Mouse (Mus musculus) liver, postnatal 0 days (tissue): ENCODE measurements around the gene Cpm.

Experiments
- CTCF ChIP-seq: sonication (generic); IDR thresholded peaks from 2 replicates; pipeline ENCODE4 v1.5.1; 2016; ENCODE audit warnings: antibody characterized with exemption, low read depth
- EP300 ChIP-seq: IDR thresholded peaks from 2 replicates; pipeline ENCODE4 v1.6.1; 2016; ENCODE audit warnings: antibody characterized with exemption, low read depth, mild to moderate bottlenecking

- TF ChIP-seq EP300: no peak
- TF ChIP-seq CTCF: no peak
These were observed 12.3 kb downstream of the Cpm start for GRCm38 (mm10) chr10:117641400-117642200.
